Mouse (Mus musculus): ENCODE measurements around the gene Enthd1.

GRCm38 (mm10) chr15:80438423-80438822 lies 126.5 kb downstream of the Enthd1 start:
- no peak for TF ChIP-seq CTCF (IDR thresholded peaks at IDR 0.05; ENCODE audit: control insufficient read depth, insufficient read depth, insufficient replicate concordance, low read depth, low read length)
- no peak for TF ChIP-seq POLR2A (IDR thresholded peaks at IDR 0.05; ENCODE audit: control insufficient read depth, low read depth, low read length)

Data from testis, adult 2 months (tissue).